Mouse (Mus musculus): Measurements from ENCODE around the gene Scn3a.

GRCm38 (mm10) chr2:65483434-65483833 is 84.0 kb downstream of the Scn3a start:
- TF ChIP-seq POLR2A (IDR thresholded peaks at IDR 0.05; ENCODE audit: low read depth, low read length): no peak
- TF ChIP-seq CTCF (conservative IDR thresholded peaks at IDR 0.05; ENCODE audit: insufficient read depth, insufficient read length, low read depth, low read length): no peak

All from kidney, adult 2 months (tissue).